Mouse (Mus musculus) hindbrain, embryonic 15.5 days (tissue): ENCODE data around the gene Trpm6. TPM values are rescaled to one million over a fixed set of nuclear protein-coding genes. Genes with fewer than 3 reads are reported as not detected.

ENCODE experiments used
- ATAC-seq: fragments of 200-750 bp; cut with Nextera tagmentation; 2 replicates; pipeline ENCODE4 v1.8.0; 2017; ENCODE audit warnings: low read depth, moderate number of reproducible peaks, moderate TSS enrichment; ENCODE audit not compliant: low FRiP score
- H3K27ac ChIP-seq: fragments of 300-500 bp; sonication (generic); replicated peaks from 2 replicates; pipeline ENCODE4 v1.5.1; 2015; ENCODE audit warnings: mild to moderate bottlenecking, inconsistent platforms
- H3K27me3 ChIP-seq: fragments of 300-500 bp; sonication (generic); 2 replicates; pipeline ENCODE4 v1.6.1; 2015; ENCODE audit warnings: control low read depth, inconsistent platforms
- H3K36me3 ChIP-seq: fragments of 300-500 bp; sonication (generic); 2 replicates; pipeline ENCODE4 v1.6.1; 2015; ENCODE audit warnings: control low read depth, inconsistent platforms
- H3K4me1 ChIP-seq: fragments of 300-500 bp; sonication (generic); replicated peaks from 2 replicates; pipeline ENCODE4 v1.6.1; 2015; ENCODE audit warnings: control low read depth, inconsistent platforms
- H3K4me2 ChIP-seq: fragments of 300-500 bp; sonication (generic); 2 replicates; pipeline ENCODE4 v1.6.1; 2015; ENCODE audit warnings: moderate library complexity, mild to moderate bottlenecking, inconsistent platforms
- H3K4me3 ChIP-seq: fragments of 300-500 bp; sonication (generic); 2 replicates; pipeline ENCODE4 v1.5.1; 2015; ENCODE audit warnings: mild to moderate bottlenecking, inconsistent platforms
- H3K9ac ChIP-seq: fragments of 300-500 bp; sonication (generic); 2 replicates; pipeline ENCODE4 v1.6.1; 2015; ENCODE audit warnings: inconsistent platforms
- H3K9me3 ChIP-seq: fragments of 300-500 bp; sonication (generic); 2 replicates; pipeline ENCODE4 v1.6.1; 2016; ENCODE audit warnings: control low read depth, inconsistent platforms
- WGBS: fragments of 180-500 bp; shearing (Covaris S2); methylation state at CpG from one replicate; pipeline ENCODE4 v1.1.7; 2015; 5-methylcytosine and 5-hydroxymethylcytosine counted together
- polyA plus RNA-seq: library from polyadenylated mRNA; unstranded; fragments of >200 nt; fragmentation: Nextera tagmentation; extraction: Ambion mirVana; gene quantifications from 2 replicates; pipeline ENCODE4 v1.2.1, GENCODE M21; 2015

Trpm6 gene
- polyA plus RNA-seq, 1 experiment from 2014 or later: 0.32 TPM

- Histone ChIP-seq H3K27ac (no peak overlapping the region), H3K9ac (no peak overlapping the region), H3K9me3 (no peaks in the 10 kb centered on the region), H3K36me3 (no peaks in the 10 kb centered on the region), H3K4me3 (no peak overlapping the region), H3K27me3 (no peaks in the 10 kb centered on the region), H3K4me1 (no peaks in the 10 kb centered on the region), H3K4me2 (no peak overlapping the region)
- no peak for ATAC-seq
- 71% methylated on average over 1 of the region's 1 CpGs for WGBS
Observed at GRCm38 (mm10) chr19:18774085-18774484, 24.3 kb downstream of the Trpm6 start.

- Histone ChIP-seq H3K4me2 (no peak overlapping the region), H3K36me3 (no peaks in the 10 kb centered on the region), H3K4me3 (no peak overlapping the region), H3K4me1 (no peaks in the 10 kb centered on the region), H3K9ac (no peak overlapping the region), H3K27ac (no peak overlapping the region), H3K9me3 (no peaks in the 10 kb centered on the region), H3K27me3 (no peaks in the 10 kb centered on the region)
- no peak for ATAC-seq
- 93% methylated on average over 1 of the region's 1 CpGs for WGBS
Observed at GRCm38 (mm10) chr19:18799646-18800045, 49.9 kb downstream of the Trpm6 start.

GRCm38 (mm10) chr19:18811264-18811663 is 61.5 kb downstream of the Trpm6 start:
- no peak overlapping the region for H3K4me2 ChIP-seq
- H3K36me3 ChIP-seq: no peaks in the 10 kb centered on the region
- ATAC-seq: no peak
- no peak overlapping the region for H3K4me3 ChIP-seq
- no peak overlapping the region for H3K9ac ChIP-seq
- WGBS: 82% methylated on average over 3 of the region's 3 CpGs
- H3K4me1 ChIP-seq: no peaks in the 10 kb centered on the region
- no peaks in the 10 kb centered on the region for H3K27me3 ChIP-seq
- no peaks in the 10 kb centered on the region for H3K9me3 ChIP-seq
- H3K27ac ChIP-seq: no peak overlapping the region

GRCm38 (mm10) chr19:18815170-18815569 is 65.4 kb downstream of the Trpm6 start:
- ATAC-seq: no peak
- H3K9me3 ChIP-seq: no peaks in the 10 kb centered on the region
- no peak overlapping the region for H3K4me3 ChIP-seq
- H3K4me1 ChIP-seq: no peaks in the 10 kb centered on the region
- no peaks in the 10 kb centered on the region for H3K27me3 ChIP-seq
- WGBS: 83% methylated on average over 13 of the region's 13 CpGs
- no peak overlapping the region for H3K27ac ChIP-seq
- no peak overlapping the region for H3K9ac ChIP-seq
- no peak overlapping the region for H3K4me2 ChIP-seq
- no peaks in the 10 kb centered on the region for H3K36me3 ChIP-seq

GRCm38 (mm10) chr19:18817425-18817824 is 67.6 kb downstream of the Trpm6 start:
- Histone ChIP-seq H3K27me3 (no peaks in the 10 kb centered on the region), H3K36me3 (no peaks in the 10 kb centered on the region), H3K4me2 (no peak overlapping the region), H3K4me1 (no peaks in the 10 kb centered on the region), H3K9me3 (no peaks in the 10 kb centered on the region), H3K4me3 (no peak overlapping the region), H3K27ac (no peak overlapping the region), H3K9ac (no peak overlapping the region)
- 71% methylated on average over 2 of the region's 2 CpGs for WGBS
- no peak for ATAC-seq

GRCm38 (mm10) chr19:18828601-18829000 is 78.8 kb downstream of the Trpm6 start:
- Histone ChIP-seq H3K9me3 (no peaks in the 10 kb centered on the region), H3K4me1 (no peaks in the 10 kb centered on the region), H3K27ac (no peak overlapping the region), H3K9ac (no peak overlapping the region), H3K4me2 (no peak overlapping the region), H3K36me3 (no peaks in the 10 kb centered on the region), H3K4me3 (no peak overlapping the region), H3K27me3 (no peaks in the 10 kb centered on the region)
- no peak for ATAC-seq
- WGBS: 83% methylated on average over 2 of the region's 2 CpGs

DNA sequence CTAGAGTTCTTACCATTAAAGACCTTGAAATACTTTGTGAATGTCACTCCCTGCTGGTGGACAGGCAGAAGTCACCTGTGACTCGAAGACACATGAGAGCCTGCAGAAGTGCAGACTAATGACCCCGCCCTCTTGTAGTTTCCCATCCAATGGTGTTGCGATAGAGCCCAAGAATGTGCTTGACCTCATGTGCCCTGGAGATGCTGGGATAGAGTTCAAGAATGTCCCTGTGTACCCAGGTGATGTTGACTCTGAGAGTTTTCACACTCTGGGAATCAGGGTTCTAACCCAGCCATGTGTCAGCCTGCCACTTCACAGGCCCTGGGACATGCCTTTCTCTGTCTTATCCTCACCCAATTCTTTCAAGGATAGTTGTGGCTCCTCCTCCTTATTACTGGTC is 81.4 kb downstream of the Trpm6 start:
- Histone ChIP-seq H3K27me3 (no peaks in the 10 kb centered on the region), H3K4me1 (no peaks in the 10 kb centered on the region), H3K4me2 (no peak overlapping the region), H3K27ac (no peak overlapping the region), H3K9ac (no peak overlapping the region), H3K4me3 (no peak overlapping the region), H3K9me3 (no peaks in the 10 kb centered on the region), H3K36me3 (no peaks in the 10 kb centered on the region)
- no peak for ATAC-seq
- WGBS: 90% methylated on average over 3 of the region's 3 CpGs

DNA sequence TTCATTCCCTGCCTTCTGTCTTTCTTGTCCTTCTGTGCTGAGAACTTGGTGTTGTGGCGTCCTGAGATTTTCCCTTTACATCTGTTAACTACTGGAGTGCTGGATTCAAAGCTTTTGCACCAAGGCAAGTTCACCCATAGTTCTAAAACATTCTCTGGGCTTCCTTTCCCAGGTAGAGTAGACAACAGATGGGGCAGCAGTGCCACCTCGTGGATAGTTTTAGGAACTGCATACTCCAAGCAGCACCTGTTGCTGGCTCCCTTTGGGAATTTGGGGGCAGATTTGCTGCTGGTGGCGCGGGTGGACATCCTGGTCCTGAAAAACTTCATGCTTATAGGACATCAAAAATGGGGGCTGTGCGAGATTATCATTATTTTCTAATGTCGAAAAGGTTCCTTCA is 85.2 kb downstream of the Trpm6 start:
- ATAC-seq: no peak
- H3K4me1 ChIP-seq: no peaks in the 10 kb centered on the region
- H3K4me2 ChIP-seq: no peak overlapping the region
- H3K27me3 ChIP-seq: no peaks in the 10 kb centered on the region
- H3K4me3 ChIP-seq: no peak overlapping the region
- no peak overlapping the region for H3K27ac ChIP-seq
- no peaks in the 10 kb centered on the region for H3K9me3 ChIP-seq
- WGBS: 11% methylated on average over 6 of the region's 6 CpGs
- no peaks in the 10 kb centered on the region for H3K36me3 ChIP-seq
- no peak overlapping the region for H3K9ac ChIP-seq

- no peaks in the 10 kb centered on the region for H3K9me3 ChIP-seq
- H3K27ac ChIP-seq: no peak overlapping the region
- no peak overlapping the region for H3K4me3 ChIP-seq
- 82% methylated on average over 19 of the region's 19 CpGs for WGBS
- H3K36me3 ChIP-seq: no peaks in the 10 kb centered on the region
- no peaks in the 10 kb centered on the region for H3K27me3 ChIP-seq
- H3K4me1 ChIP-seq: no peaks in the 10 kb centered on the region
- no peak overlapping the region for H3K4me2 ChIP-seq
- no peak overlapping the region for H3K9ac ChIP-seq
- ATAC-seq: no peak; the same call in 1 of the 2 replicates
Observed at GRCm38 (mm10) chr19:18841789-18842562, 92.2 kb downstream of the Trpm6 start.

DNA sequence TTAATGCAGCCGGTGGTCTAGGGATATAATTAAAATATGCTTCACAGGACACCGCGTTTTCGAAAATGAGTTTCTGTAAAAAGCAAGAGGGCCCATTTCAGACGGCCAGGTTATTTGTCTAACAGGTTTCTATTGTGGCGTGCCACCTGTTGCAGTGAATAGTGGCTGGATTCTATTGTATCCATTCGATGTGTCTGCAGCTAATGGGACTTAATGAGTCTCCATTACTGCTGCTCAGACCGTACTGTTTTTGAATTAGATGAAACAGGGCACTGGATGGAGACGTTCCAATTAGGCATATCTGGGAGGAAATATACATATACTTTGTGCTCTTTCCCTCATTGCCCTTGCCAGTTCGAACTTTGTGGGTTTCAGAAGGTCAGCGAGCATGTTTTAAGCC is 92.8 kb downstream of the Trpm6 start:
- Histone ChIP-seq H3K27ac (no peak overlapping the region), H3K27me3 (no peaks in the 10 kb centered on the region), H3K9me3 (no peaks in the 10 kb centered on the region), H3K9ac (no peak overlapping the region), H3K4me1 (no peaks in the 10 kb centered on the region), H3K4me2 (no peak overlapping the region), H3K36me3 (no peaks in the 10 kb centered on the region), H3K4me3 (no peak overlapping the region)
- no peak for ATAC-seq
- 76% methylated on average over 11 of the region's 11 CpGs for WGBS

DNA sequence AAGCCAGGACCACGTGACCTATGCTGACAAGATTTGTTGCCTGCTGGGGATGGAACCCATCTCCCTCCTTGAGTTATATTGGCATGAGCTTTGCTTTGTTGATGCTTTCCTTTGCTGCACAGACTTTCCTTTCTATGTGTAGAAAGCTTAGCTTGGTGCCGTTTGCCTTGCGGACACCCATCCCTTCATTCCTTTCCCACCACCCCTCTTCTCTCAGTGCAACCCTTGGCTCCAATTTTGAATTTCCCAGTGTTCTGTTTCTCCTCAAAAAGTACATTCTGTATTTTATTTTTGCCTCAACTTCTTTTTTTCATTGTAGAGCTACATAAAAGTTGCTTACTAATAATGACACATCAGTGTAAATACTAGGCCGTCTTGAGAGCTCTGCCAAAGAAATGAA is 96.6 kb downstream of the Trpm6 start:
- H3K9ac ChIP-seq: no peak overlapping the region
- H3K9me3 ChIP-seq: no peaks in the 10 kb centered on the region
- no peaks in the 10 kb centered on the region for H3K36me3 ChIP-seq
- no peak overlapping the region for H3K4me3 ChIP-seq
- no peaks in the 10 kb centered on the region for H3K27me3 ChIP-seq
- H3K27ac ChIP-seq: no peak overlapping the region
- no peak for ATAC-seq
- H3K4me1 ChIP-seq: no peaks in the 10 kb centered on the region
- WGBS: 90% methylated on average over 4 of the region's 4 CpGs
- H3K4me2 ChIP-seq: no peak overlapping the region

DNA sequence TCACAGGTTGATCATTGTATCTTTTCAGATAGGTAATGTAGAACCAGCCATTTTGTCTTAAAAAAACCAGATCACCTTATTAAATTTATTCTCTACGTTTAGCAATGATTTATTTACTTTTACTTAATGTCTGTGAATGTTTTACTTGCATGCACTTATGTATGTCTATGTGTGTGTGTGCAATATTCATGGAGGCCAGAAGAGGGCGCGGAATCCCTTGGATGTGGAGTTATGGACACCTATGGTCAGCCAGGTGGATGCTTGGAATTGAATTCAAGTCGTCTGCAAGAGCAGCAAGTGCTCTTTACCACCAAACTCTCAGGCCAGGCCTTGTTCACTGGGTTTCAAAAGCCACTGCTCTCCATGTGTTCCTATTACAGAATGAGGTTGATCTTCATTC is 118.5 kb downstream of the Trpm6 start:
- no peak overlapping the region for H3K4me2 ChIP-seq
- no peaks in the 10 kb centered on the region for H3K27me3 ChIP-seq
- H3K9ac ChIP-seq: no peak overlapping the region
- no peak overlapping the region for H3K4me3 ChIP-seq
- WGBS: 68% methylated on average over 4 of the region's 4 CpGs
- no peaks in the 10 kb centered on the region for H3K36me3 ChIP-seq
- ATAC-seq: no peak
- H3K27ac ChIP-seq: no peak overlapping the region
- no peaks in the 10 kb centered on the region for H3K9me3 ChIP-seq
- peaks cover 7% of the 10 kb centered on the region for H3K4me1 ChIP-seq
